Mouse (Mus musculus) heart, embryonic 10.5 days (tissue): ENCODE results near the gene Fcer2a. TPM values are rescaled to one million over a fixed set of nuclear protein-coding genes. Genes with fewer than 3 reads are reported as not detected.

Experiments used
- DNase-seq: peaks from one replicate; pipeline ENCODE4 v3.0.0-alpha.2; 2017; ENCODE audit warnings: low spot score
- H3K27ac ChIP-seq: fragments of 300-500 bp; sonication (generic); 2 replicates; pipeline ENCODE4 v1.5.1; 2016; ENCODE audit warnings: mild to moderate bottlenecking
- H3K27me3 ChIP-seq: fragments of 300-500 bp; sonication (generic); 2 replicates; pipeline ENCODE4 v1.6.1; 2016; ENCODE audit warnings: mild to moderate bottlenecking; ENCODE audit not compliant: poor library complexity, insufficient read depth, severe bottlenecking
- H3K36me3 ChIP-seq: fragments of 300-500 bp; sonication (generic); 2 replicates; pipeline ENCODE4 v1.6.1; 2016; ENCODE audit warnings: mild to moderate bottlenecking, moderate library complexity
- H3K4me1 ChIP-seq: fragments of 300-500 bp; sonication (generic); 2 replicates; pipeline ENCODE4 v1.6.1; 2016; ENCODE audit warnings: mild to moderate bottlenecking
- H3K4me3 ChIP-seq: fragments of 300-500 bp; sonication (generic); 2 replicates; pipeline ENCODE4 v1.5.1; 2016; ENCODE audit warnings: mild to moderate bottlenecking, moderate library complexity
- H3K9me3 ChIP-seq: fragments of 300-500 bp; sonication (generic); 2 replicates; pipeline ENCODE4 v1.6.1; 2016; ENCODE audit warnings: mild to moderate bottlenecking, moderate library complexity
- WGBS: fragments of 180-500 bp; shearing (Covaris S2); methylation state at CpG from one replicate; pipeline ENCODE4 v1.1.7; 2016; 5-methylcytosine and 5-hydroxymethylcytosine counted together
- polyA plus RNA-seq: library from polyadenylated mRNA; unstranded; fragments of >200 nt; fragmentation: Nextera tagmentation; extraction: Ambion mirVana; gene quantifications from 2 replicates; pipeline ENCODE4 v1.2.1, GENCODE M21; 2016

Gene Fcer2a
- polyA plus RNA-seq, 1 experiment from 2014 or later = 0.24 TPM

DNA sequence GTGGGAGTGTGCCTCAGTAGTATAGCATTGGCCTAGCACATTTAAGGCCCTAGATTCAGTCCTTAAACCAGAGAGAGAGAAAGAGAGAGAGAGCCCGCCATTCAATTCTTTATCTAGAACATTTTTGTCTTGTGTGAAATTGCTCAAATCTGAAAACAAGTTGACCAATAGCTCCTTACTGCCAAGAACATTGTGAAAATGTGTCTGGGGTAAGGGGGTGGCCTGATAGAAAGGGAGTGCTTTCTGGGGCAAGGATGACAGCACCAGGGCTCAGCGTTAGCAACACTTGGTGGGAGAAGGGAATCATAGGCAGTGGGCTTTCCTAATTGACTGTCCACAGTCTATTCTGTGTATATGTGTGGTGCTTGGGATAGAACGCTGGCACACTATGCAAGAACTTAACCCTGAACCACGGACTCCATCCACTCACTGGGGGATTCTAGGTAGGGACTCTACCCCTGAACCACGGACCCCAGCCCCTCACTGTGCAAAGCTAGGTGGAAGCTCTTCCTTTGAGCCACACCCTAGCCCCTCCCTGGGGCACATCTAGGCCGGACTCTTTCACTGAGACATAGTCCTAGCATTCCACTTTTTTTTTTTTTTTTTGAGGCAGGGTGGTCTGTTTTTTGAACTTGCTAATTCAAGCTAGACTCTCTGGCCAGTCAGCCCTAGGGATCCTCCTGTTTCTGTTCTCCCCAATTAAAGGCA lies 47.0 kb downstream of the Fcer2a start:
- H3K4me3 ChIP-seq = no peak overlapping the region
- no peaks in the 10 kb centered on the region for H3K9me3 ChIP-seq
- H3K4me1 ChIP-seq = no peaks in the 10 kb centered on the region
- DNase-seq = no peak
- 80% methylated on average over 6 of the region's 6 CpGs for WGBS
- no peak overlapping the region for H3K27ac ChIP-seq
- peaks cover 8% of the 10 kb centered on the region; the same call in 1 of the 2 replicates for H3K36me3 ChIP-seq
- no peaks in the 10 kb centered on the region for H3K27me3 ChIP-seq

DNA sequence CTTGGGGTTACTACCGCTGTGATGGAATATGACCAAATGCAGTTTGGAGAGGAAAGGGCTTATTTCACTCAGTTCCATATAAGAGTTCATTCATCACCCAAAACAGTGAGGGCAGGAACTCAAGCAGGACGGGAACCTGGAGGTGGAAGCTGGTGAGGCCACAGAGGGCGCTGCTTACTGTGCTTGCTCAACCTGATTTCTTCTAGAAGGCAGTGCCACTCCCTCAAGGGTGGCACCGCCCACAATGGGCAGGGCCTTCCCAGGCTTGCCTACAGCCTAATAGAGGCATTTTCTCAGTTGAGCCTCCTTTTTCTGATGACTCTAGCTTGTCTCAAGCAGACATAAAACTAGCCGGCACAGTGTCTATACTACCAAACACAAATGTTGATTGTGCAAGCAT lies 48.2 kb downstream of the Fcer2a start:
- Histone ChIP-seq H3K9me3 (no peaks in the 10 kb centered on the region), H3K36me3 (peaks cover 19% of the 10 kb centered on the region), H3K4me3 (no peak overlapping the region), H3K4me1 (no peaks in the 10 kb centered on the region), H3K27ac (no peak overlapping the region), H3K27me3 (no peaks in the 10 kb centered on the region)
- 24% methylated on average over 5 of the region's 5 CpGs for WGBS
- DNase-seq = no peak

Other genes with a start within 250 kb of the Fcer2a start
- gene Pex11g, start 226.5 kb downstream of the Fcer2a start, polyA plus RNA-seq = 6.4 and 6.7 TPM in 2 replicates
- gene Tex45, start 223.3 kb downstream of the Fcer2a start, polyA plus RNA-seq = not detected in 2 replicates
- gene Zfp358, start 201.0 kb downstream of the Fcer2a start, polyA plus RNA-seq = 35.0 and 41.7 TPM in 2 replicates
- gene Mcoln1, start 193.7 kb downstream of the Fcer2a start, polyA plus RNA-seq = 55.2 and 60.1 TPM in 2 replicates
- 18.3 and 19.7 TPM in 2 replicates for gene Pnpla6, start 178.8 kb downstream of the Fcer2a start, polyA plus RNA-seq
- 3.8 and 5.0 TPM in 2 replicates for gene C330021F23Rik, start 126.2 kb downstream of the Fcer2a start, polyA plus RNA-seq
- 2.3 and 3.9 TPM in 2 replicates for gene Camsap3, start 106.9 kb downstream of the Fcer2a start, polyA plus RNA-seq
- 46.5 and 52.8 TPM in 2 replicates for gene Xab2, start 72.9 kb downstream of the Fcer2a start, polyA plus RNA-seq
- gene Pet100, start 72.6 kb downstream of the Fcer2a start, polyA plus RNA-seq = 89.6 and 94.8 TPM in 2 replicates
- 0.31 TPM in 1 of 2 replicates, not detected in the other for gene Pcp2, start 68.6 kb downstream of the Fcer2a start, polyA plus RNA-seq
- gene Stxbp2, start 63.2 kb downstream of the Fcer2a start, polyA plus RNA-seq = 79.1 and 81.4 TPM in 2 replicates
- gene Retn, start 38.4 kb downstream of the Fcer2a start, polyA plus RNA-seq = 0.15 TPM in 1 of 2 replicates, not detected in the other
- gene Mcemp1, start 28.4 kb downstream of the Fcer2a start, polyA plus RNA-seq = 0.11 TPM in 1 of 2 replicates, not detected in the other
- gene Fcor, start 21.8 kb downstream of the Fcer2a start, polyA plus RNA-seq = 10.4 and 15.1 TPM in 2 replicates
- gene Trappc5, start 17.9 kb downstream of the Fcer2a start, polyA plus RNA-seq = 39.3 and 39.5 TPM in 2 replicates
- gene Clec4g, start 26.5 kb upstream of the Fcer2a start, polyA plus RNA-seq = 4.3 and 7.4 TPM in 2 replicates
- not detected in 2 replicates for gene Cd209a, start 54.8 kb upstream of the Fcer2a start, polyA plus RNA-seq
- not detected in 2 replicates for gene Cd209e, start 160.1 kb upstream of the Fcer2a start, polyA plus RNA-seq
- not detected in 2 replicates for gene Cd209d, start 184.4 kb upstream of the Fcer2a start, polyA plus RNA-seq
- gene Cd209b, start 232.7 kb upstream of the Fcer2a start, polyA plus RNA-seq = not detected in 2 replicates